Mouse (Mus musculus): ENCODE measurements around the gene Rbl2.

The Rbl2 gene

DNA sequence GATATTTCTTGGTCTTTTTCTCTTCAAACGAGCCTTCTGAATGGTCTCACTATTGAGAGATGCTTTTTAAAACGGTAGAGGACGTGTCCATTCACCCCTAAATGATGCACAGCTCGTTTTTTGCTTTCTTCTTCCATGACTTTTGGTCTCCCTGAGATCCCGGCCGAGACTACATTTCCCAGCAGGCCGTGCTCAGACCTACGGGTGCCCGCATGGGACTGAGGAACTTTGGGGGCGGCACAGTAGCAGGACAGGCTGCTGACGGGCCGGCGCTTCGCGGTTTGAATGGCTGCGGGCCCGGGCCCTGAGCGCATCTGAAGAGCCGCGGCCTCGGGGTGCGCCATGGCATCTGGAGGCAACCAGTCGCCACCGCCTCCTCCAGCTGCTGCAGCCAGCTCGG lies at the start of gene Rbl2:
TSS of gene Rbl2 (plus strand) at position 224 of the 400 bp plus-strand sequence.
- peak; percentile 96 for DNase-seq

DNA sequence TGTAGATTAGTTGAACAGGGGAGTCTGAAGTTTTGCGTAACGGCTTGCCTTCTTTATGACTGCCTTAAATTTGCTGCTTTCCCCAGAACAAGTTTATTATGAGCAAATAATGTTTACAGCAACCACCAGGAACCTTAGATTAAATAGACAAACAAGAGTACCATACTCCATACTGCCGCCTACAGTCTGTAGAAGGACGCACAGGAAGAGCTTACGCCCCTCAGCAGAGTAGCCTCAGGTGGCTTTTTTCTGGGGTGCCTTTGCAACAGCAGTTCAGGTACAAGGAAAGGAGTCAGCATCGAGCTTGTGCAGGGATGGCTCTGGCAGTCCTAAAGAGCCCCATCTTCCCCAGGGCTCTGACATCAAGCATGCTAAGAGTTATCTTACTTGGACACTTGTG lies 35.4 kb upstream of the Rbl2 start:
- DNase-seq = no peak

DNA sequence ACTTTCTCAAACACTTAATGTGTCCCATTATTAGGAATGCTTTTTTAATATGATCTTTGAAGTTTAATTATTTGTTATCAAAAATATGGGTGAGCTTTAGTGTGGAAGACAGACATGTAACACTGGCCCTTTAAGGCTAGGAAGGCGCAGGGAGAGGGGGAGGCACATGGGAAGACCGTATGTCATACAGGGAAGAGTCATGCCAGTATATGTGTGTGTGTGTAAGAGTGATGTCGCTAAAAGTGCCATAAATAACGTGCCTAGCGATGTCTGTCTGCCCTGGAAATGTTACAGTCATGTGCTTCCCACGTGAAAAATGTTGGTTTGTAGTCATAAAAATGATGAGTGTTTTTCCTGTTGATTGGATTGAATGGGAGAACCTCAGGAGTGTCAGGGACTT lies 33.0 kb upstream of the Rbl2 start:
- no peak for DNase-seq

DNA sequence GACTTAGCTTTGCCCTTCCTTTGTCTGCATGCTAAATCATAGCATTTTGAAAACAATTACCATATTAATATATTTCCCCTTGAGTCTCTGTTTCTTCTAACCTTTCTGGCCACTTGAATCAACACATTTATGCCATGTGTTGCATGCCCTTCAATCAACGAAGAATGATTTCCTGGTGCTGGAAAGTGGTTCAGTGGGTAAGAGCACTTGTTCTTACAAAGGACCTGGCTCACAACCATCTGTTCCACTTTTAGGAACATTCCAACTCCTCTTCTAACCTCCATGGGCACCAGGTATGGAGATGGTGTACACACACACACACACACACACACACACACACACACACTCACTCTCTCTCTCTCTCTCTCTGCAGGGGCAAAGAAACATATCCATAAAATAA lies 31.2 kb upstream of the Rbl2 start:
- no peak for DNase-seq

DNA sequence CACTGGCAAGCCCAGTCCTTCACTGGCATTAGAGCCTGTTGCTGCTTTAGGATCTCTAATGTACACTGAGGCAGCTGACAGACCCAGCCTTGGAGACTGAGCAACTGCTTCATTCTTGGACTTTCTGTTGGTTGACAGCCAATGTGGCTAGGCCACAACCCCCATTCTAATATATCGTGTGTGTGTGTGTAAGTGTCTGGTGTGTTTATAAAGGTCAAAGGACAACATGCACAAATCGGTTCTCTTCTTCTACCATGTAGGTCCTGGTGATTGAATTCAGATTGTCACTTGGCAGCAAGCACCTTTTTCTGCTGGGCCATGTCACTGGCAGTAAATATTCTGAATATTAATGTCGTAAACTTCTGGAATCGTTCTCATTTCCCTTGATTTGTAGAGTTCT lies 23.5 kb upstream of the Rbl2 start:
- no peak for DNase-seq

DNA sequence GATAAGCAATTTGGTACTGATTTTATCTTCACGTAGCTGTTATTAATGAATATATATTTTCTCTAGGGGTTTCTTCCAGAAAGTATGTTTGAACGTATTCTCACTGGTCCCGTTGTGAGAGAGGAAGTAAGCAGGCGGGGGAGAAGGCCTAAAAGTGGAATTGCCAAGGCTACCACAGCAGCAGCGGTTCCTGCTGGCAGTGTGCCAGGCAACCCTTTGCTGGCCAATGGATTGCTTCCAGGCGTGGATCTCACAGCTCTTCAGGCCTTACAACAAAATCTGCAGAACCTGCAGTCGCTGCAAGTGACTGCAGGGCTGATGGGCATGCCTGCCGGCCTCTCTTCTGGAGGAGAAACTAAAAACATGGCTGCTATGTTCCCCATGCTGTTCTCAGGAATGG lies 18.8 kb upstream of the Rbl2 start:
- peak; percentile 86 to 89 for DNase-seq

DNA sequence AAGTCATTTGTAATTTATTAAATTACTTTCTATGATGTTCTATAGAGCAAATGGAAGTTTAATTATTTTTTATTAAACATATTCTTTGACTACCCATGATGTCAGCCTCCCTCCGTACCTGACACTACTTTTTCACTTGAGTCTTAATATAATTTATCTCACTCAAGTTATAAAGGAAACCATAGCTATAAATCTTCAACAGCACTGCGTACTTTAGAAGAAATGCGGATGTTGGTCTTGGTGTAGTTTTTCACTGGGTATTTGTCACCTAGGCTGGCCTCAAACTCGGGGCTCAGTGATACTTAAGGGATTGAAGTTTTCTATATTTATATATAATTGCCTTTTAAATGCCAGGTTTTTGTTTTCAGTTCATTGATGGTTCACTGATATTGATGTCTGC lies 15.4 kb upstream of the Rbl2 start:
- no peak for DNase-seq

DNA sequence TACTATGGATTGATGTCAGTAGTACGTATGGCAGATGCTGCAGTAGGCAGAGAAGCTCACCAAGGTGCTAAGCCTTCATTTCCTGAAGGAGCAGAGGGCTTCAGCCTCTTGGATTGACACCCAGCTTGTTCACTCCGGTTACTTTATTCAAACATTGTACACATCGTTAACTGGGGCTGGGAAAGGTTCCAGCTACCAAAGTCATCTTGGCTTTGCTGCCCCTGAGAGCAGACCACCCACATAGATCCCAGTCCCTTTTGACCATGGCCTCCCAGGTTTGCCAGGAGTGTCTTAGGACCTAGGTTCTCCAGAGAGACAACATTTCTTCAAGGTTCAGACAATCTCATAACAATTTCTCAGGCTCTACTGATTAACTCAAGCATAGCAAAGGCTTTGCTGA lies 13.0 kb upstream of the Rbl2 start:
- no peak for DNase-seq

DNA sequence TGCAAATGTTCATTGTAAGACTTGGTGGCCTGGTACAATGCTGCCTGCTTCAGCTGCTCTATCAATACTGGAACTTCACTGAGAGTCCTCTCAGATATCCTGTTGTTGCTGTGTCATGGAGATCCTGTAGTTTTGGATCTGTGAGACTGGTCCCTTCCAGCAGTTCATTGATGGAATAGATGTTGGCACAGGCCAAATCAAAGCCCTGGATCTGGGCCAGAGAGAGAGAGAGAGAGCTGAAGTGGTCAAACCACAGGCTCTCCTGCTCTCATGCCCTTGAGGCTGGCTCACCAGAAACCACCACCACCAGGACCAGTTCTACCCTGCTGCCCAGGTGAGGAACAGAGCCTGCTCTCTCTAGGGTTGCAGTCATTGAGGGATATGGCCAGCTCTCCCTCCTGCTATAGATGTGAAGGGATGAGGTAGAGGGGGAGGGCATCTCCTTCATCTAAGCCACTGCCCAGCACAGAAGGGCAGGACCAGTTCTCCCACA lies 10.7 kb upstream of the Rbl2 start:
- DNase-seq = peak; percentile 26 to 30

DNA sequence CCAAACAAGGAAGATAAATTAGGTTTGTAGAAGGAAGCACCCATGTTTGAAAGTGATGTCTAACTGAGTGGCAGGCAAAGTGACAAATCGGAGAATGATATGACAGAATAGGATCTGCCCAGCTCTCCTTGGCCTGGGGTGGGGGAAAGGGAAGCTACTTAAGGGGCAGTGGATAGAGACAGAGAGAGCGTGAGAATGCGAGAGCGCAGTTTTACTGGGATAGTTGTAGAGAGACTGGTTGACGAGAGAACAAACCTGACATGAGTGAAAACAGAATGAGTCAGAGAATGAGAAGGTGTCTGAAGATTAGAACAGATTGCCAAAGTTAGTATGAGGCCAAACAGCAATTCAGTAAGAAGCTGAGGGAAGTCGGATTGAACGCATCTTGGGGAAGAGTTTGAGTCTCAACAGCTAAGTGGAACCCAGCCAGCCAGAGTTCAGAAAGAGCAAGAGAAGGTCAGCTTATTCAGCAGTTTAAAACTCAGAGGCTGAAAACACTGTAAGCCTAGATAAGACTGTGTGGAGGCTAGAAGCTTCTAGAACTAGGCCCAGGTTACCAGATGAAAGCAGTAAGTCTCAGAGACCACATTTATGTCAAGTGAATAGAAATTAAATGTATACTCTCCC lies 9.9 kb upstream of the Rbl2 start:
- no peak for DNase-seq

DNA sequence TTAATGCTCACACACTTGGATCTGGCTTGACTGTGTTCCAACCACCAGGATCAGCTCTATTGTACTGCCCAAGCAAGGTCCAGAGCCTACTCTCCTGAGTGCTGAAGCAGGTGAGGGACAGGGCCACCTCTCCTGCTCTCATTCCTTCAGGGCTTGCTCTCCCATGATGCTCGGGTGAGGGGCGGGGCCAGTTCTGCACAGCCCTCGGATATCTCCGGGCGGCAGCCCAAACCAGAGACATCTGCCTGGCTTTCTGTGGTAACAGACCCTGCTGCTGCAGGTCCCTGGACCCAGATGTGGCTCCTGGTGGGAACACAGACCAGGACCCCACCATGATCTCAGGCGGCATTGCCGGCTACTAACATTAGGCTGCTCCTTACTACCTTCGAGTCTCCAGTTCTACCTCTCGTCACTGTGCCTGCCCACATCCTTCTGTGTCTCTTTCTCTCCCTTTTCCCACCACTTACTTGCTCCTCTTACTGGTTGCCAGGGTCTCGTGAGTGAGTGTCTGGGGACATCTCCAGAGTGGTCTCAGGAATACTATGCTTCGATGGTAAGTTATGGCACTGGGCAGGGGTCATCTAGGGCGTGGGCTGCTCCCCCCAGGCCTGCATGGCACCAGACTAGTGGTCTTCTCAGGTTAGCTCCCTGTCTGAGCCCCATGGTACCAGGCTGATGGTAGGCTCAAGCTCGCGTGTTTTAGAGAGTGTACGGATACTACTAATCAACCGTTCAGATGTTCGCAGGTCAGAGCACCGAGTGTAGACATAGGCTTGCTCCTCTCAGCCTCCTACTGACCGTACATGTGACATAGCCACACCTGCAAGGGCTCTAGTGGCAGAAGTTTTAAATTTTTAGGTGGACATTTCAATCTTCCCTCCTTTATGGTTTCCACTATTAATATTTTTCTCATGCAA lies 9.0 kb upstream of the Rbl2 start:
- DNase-seq = peak in 1 of 2 experiments; percentile 12

DNA sequence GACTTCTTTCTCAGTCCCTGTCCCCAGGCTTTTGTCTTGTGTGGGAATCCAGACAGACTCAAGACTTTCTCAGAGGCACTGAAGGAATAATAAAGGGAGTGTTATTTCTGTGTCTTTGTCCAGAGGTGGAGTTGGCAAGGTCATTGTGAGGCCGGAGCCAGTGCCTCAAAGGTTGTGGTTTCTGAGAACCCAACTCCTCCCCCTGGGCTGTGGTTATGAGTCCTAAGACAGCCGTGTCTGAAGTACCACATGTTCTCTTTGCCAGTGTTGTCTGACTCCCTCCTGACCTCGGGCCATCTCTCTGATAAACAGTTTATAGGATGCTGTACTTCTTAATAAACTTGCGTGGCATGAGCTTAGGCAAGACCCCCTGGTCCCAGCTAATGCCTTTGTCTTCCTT lies 4.7 kb upstream of the Rbl2 start:
- no peak for DNase-seq

DNA sequence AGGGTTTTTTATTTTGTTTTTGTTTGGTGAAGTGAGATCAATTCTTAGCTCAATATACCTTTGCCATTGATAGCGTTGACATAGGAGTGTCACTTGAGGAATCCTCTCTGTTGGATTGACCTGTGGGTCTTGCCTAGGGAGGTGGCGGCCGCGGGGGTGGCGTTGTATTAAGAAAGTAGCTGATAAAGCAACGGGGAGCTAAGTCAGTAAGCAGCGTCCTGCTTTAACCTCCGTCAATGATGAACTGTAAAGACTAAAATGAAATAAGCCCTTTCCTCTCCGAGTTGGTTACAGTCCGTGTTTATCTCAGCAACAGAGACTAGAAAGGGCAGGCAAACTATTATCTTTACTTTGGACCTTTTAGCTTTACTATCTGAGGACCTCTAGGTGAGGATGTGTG lies 450 bp upstream of the Rbl2 start:
- peak; percentile 35 to 41 for DNase-seq

DNA sequence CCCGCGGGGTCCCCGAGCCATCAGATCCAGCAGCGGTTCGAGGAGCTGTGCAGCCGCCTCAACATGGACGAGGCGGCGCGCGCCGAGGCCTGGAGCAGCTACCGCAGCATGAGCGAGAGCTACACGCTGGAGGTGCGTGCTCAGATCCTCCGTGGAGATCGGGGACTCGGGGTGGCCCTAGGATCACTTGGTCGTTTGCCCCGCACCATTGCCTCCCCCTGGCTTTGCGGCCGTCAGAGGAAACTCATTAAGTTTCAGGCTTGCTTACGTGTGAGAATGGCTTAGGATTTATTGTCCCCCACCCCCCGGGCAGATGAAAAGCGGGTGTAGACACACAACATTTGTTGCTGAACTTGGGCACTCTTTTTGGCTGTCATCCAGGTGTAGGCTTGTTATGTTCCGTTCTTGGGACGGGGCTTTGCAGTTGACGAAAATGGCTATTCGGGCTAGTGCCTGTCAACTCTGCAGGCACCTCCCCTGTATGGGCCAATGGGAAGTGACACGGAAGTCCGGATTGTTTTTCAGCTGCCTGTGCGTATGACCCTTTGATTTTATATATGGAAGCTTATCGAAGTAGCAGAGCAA lies 510 bp downstream of the Rbl2 start:
- DNase-seq = peak; percentile 67 to 68

DNA sequence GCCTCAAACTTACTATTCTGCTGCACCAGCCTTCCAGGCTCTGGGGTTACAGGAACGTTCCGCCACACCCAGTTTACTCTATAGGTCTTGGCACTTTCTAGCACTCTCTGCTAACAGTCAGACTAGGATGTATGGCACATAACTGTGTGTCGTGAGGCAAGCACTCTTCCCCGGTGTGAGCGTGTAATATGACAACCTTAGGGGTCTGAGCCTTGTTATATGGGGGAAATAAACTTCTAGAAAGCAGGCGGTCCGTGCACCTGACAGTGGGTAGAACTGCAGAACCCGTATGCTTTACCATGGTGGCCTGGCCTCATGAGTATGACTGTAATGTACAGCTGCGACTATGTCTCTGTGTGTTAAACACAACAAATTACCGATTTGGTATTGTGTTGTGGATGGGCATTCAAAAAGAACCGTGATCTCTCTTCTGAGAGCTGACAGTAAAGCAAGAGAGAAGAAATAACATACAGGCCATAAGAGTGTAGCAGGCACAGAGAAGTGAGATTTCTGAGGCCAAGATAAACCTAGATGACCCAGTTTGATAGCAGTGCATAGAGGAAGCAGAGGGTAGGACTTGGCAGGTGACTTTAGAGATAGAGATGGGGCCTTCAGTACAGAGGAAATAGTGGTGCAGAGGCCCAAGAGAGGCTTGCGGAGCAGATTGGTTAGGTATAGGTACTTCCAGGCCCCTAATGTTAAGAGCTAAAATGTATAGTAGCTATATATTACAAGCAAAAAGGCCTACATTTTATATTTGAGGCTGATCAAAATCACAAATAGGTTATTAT lies 7.4 kb downstream of the Rbl2 start:
- DNase-seq = no peak

DNA sequence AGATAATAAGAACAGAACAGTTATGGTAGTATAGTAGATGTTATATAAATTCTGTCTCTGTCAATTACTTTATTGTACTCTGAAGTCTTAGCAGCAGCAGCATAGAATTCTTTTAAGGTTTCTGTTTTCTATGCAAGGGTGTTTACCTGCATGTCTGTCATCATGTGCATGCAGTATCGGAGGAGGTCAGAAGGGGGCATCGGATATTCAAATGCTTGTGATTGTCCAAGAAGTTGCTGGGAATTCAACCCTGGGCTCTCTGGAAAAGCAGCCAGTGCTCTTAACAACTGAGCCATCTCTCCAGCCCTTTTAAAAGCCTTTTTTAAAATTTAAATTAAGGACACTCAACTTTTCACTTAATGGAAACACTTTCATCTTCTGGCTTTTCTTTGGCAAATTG lies 9.8 kb downstream of the Rbl2 start:
- DNase-seq = no peak

DNA sequence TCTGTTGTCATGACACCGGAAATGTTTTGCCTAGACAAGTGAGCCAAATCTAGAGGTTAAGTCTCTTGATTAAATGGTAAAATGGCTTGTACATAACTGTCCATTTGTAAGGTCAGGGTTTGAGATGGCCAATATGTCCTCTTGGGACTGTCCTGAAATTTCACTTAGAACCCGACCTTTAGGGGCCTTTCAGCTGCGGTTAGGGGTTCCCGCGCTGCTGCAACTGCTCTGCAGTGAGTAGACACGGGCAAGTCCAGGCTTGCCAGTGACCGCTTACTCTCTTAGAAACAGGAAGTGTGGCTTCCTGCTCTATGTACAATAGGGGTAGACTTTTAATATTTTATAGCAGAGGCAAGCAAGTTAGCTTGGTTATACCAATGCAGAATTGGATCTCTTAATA lies 12.1 kb downstream of the Rbl2 start:
- DNase-seq = no peak

DNA sequence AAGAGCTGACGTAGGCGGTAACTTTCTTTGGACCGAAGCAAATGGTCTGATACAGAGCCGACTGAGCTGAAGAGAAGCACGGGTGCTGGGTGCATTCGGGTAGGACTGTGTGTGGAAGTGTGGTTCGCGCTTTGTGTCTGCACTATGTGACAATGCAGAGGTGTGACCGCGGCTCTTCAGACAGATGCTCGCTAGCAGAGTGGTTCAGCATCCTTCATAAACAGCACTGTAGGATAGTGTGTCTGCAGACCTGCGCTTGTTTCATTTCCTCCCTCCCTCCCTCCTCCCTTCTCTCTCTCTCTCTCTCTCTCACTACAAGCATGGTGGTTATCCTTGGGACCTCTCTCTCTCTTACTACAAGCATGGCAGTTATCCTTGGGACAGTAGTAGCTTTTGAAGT lies 12.6 kb downstream of the Rbl2 start:
- DNase-seq = no peak

DNA sequence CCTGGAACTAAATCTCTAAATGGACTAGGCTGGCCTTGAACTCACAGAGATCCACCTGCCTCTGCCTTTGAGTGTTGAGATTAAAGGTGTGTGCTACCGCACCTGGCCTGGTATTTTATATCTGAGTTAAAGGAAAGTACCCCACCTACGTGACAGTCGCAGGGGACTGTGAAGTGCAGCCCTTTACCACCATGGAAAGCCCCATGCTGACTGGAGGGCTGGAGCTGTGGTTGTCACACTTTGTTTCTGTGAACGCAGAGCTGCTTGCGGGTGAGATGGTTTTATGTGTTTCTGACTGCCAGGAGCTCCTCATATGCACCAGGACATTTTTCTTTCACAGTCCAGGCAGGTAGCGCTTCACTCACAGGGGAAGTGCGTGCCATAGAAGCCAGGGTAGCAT lies 18.6 kb downstream of the Rbl2 start:
- DNase-seq = no peak

DNA sequence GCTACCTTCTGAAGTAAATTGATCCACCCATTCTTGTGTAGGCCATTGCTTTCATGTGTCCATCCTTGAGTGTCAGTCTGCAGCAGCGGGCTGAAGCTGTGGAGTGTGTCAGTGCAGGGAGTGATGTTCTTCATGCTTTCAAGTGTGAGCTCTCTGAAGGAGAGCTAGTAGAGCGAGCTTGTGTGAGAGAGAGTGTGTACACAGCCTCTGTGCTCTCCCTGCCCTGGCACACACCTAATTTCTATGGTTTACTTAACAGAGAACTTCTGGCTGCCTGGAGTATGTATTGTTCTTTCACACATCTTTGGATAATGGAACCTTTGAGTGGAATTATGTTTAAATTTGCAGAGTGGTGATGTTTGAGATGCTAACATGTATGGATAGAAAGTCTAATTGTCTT lies 19.7 kb downstream of the Rbl2 start:
- no peak for DNase-seq

DNA sequence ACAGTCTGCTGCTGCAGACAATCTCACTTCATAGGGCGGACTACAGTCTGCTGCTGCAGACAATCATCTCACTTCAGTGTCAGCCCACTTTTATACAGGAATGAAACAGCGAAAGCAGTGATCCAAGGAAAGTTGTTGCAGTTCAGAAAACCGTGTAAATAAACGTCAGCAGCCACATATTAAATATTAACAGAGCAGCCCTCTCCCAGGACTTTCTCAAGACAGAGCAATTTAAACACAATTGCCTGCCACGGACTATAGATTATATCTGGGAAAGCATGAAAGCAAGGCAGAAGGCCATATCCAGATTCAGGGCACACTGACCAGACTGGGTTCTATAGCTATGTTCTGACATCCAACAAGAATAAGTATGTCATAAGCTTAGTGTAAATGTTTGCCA lies 24.3 kb downstream of the Rbl2 start:
- no peak for DNase-seq

DNA sequence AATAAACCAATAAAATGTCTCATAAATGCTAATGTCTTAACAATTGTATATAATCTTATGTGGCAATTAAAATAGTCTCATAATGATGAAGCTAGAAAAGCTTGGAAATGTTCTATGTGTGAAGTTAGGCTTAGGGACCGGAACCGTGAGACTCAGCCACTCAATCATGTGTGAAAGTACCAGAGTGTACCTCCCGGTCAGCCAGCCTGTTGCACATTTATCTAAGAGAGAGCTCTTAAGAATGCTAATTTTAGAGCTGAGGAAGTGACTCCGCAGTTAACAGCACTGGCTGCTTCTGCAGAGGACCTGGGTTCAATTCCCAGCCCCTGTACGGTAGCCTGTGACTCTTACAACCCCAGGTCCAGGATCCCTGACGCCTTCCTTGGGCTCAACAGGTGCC lies 28.2 kb downstream of the Rbl2 start:
- no peak for DNase-seq

DNA sequence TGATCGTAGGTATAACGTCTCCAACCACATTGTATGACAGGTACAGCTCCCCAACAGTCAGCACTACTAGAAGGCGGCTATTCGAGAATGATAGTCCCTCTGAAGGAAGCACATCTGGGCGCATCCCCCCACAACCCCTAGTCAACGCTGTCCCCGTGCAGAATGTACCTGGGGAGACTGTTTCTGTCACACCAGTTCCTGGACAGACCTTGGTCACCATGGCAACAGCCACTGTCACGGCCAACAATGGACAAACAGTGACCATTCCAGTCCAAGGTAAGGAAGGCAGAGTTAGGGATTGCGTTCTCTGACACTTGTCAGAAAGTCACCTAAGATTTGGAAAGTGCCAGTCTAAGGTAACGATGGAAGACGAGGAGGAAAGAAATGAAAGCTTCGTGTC lies 36.4 kb downstream of the Rbl2 start:
- DNase-seq = no peak

Measured in cerebellum, postnatal 14 days (tissue).